Mouse (Mus musculus) embryonic facial prominence, embryonic 11.5 days (tissue): ENCODE data around the gene Ppm1l. TPM values are rescaled to one million over a fixed set of nuclear protein-coding genes. Genes with fewer than 3 reads are reported as not detected.

Experiments
- ATAC-seq: fragments of 200-750 bp; cut with Nextera tagmentation; replicated peaks from 2 replicates; pipeline ENCODE4 v1.8.0; 2017; ENCODE audit warnings: low read depth; ENCODE audit not compliant: insufficient number of reproducible peaks, low FRiP score, low TSS enrichment
- DNase-seq: peaks from one replicate; pipeline ENCODE4 v3.0.0-alpha.2; 2015; ENCODE audit warnings: low spot score
- H3K27ac ChIP-seq: fragments of 300-500 bp; sonication (generic); replicated peaks from 2 replicates; pipeline ENCODE4 v1.5.1; 2014; ENCODE audit warnings: mild to moderate bottlenecking, low read depth, low read length, control low read depth
- H3K27me3 ChIP-seq: fragments of 300-500 bp; sonication (generic); 2 replicates; pipeline ENCODE4 v1.6.1; 2014; ENCODE audit warnings: mild to moderate bottlenecking, low read length, moderate library complexity, mixed read lengths; ENCODE audit not compliant: control insufficient read depth, insufficient read depth
- H3K36me3 ChIP-seq: fragments of 300-500 bp; sonication (generic); replicated peaks from 2 replicates; pipeline ENCODE4 v1.6.1; 2014; ENCODE audit warnings: low read depth, mild to moderate bottlenecking, low read length, moderate library complexity, mixed read lengths; ENCODE audit not compliant: control insufficient read depth, insufficient read depth
- H3K4me1 ChIP-seq: fragments of 300-500 bp; sonication (generic); 2 replicates; pipeline ENCODE4 v1.6.1; 2014; ENCODE audit warnings: low read length, mixed read lengths; ENCODE audit not compliant: control insufficient read depth, insufficient read depth
- H3K4me2 ChIP-seq: fragments of 300-500 bp; sonication (generic); 2 replicates; pipeline ENCODE4 v1.6.1; 2014; ENCODE audit warnings: low read depth, mild to moderate bottlenecking, control low read depth, low read length, moderate library complexity
- H3K4me3 ChIP-seq: fragments of 300-500 bp; sonication (generic); 2 replicates; pipeline ENCODE4 v1.5.1; 2014; ENCODE audit warnings: low read depth, low read length, control low read depth
- H3K9ac ChIP-seq: fragments of 300-500 bp; sonication (generic); replicated peaks from 2 replicates; pipeline ENCODE4 v1.6.1; 2014; ENCODE audit warnings: mild to moderate bottlenecking, control low read depth, low read length
- H3K9me3 ChIP-seq: fragments of 300-500 bp; sonication (generic); replicated peaks from 2 replicates; pipeline ENCODE4 v1.6.1; 2016; ENCODE audit warnings: mild to moderate bottlenecking, low read length, inconsistent platforms, mixed read lengths; ENCODE audit not compliant: control insufficient read depth
- WGBS: fragments of 180-500 bp; shearing (Covaris S2); extraction: QIAGEN DNeasy Blood & Tissue Kit; methylation state at CpG from one replicate; pipeline ENCODE4 v1.1.7; 2014; 5-methylcytosine and 5-hydroxymethylcytosine counted together
- polyA plus RNA-seq: library from polyadenylated mRNA; unstranded; fragments of >200 nt; fragmentation: Nextera tagmentation; extraction: Ambion mirVana; gene quantifications from 2 replicates; pipeline ENCODE4 v1.2.1, GENCODE M21; 2014

Gene Ppm1l
- polyA plus RNA-seq, 1 experiment from 2014 or later = 9.3 TPM

DNA sequence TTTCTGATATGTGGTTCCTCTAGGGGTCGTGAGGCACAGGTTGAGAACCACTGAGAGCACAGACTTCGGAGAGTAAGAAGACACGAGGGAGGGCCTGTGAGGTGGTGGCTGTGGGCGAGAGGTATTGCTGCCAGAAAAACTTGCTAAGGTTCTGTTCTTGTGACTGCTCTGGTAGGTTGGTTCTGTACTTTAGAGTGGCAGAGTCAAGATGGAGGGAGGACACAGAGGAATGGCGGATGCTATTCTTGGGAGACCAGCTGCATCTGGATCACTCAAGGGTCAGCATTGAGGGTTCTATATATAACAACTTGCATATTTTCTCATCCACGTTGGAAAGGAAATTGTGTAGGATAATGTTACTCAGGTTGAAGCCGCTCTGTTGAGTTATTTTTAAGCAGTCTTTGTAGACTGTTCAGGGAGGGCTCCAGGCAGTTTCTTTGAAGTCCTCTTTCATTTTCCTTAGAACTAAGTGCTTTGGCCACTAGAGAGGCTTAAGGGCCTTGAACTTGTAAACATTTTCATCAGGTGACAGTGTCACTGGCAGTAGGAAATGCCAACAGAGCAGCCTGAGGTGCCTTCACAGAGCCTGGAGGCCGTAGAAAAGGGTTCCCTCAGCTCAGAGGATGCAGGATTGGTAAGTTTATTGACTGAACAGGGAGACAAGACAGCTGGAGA is 25.7 kb downstream of the Ppm1l start:
- DNase-seq (no peak), ATAC-seq (no peak)
- H3K4me2 ChIP-seq = no peak overlapping the region
- no peak overlapping the region for H3K9ac ChIP-seq
- no peak overlapping the region for H3K27ac ChIP-seq
- H3K36me3 ChIP-seq = no peaks in the 10 kb centered on the region
- no peaks in the 10 kb centered on the region for H3K27me3 ChIP-seq
- WGBS = 69% methylated on average over 8 of the region's 8 CpGs
- no peaks in the 10 kb centered on the region for H3K9me3 ChIP-seq
- no peak overlapping the region for H3K4me3 ChIP-seq
- H3K4me1 ChIP-seq = no peaks in the 10 kb centered on the region

DNA sequence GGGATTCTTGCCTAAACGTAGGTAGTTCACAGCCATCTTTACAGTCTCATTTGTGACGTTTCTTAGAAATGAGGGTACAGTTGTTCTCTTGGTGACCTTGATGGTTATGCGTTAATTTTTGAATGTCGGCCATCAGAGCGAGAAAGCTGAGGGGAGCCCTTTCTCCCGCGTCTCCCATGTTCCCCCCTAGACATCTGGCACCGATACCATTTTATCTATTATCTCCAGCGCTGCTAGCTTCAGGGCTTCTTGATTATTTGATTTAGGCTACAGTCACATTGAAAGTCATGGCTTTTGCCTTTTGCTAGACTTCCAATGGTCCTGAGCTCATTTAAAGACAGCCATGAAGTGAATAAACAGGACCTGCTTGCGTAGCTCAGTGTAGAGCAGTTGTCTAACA is 26.5 kb downstream of the Ppm1l start:
- Histone ChIP-seq H3K36me3 (no peaks in the 10 kb centered on the region), H3K4me3 (no peak overlapping the region), H3K27ac (no peak overlapping the region), H3K9me3 (no peaks in the 10 kb centered on the region), H3K4me1 (no peaks in the 10 kb centered on the region), H3K27me3 (no peaks in the 10 kb centered on the region), H3K4me2 (no peak overlapping the region), H3K9ac (no peak overlapping the region)
- DNase-seq (no peak), ATAC-seq (no peak)
- 84% methylated on average over 10 of the region's 10 CpGs for WGBS

DNA sequence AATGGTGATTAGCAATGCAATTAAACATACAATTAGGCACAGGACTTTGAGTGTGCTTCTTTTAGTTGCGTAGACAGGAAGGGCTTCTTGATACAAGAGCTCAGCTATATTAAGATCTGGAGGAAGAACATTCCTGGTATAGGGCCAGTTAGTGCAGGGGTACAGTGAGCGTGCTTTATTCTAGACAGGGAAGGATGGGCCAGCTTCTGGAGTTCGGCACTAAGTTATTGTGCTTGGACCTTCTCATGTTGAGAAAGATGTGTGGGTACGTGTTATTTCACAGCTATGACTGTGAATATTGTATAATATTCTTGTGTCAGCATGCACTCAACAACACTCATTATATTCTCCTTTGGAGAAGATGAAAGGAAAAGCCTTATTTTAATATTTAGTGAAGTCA is 29.9 kb downstream of the Ppm1l start:
- no peaks in the 10 kb centered on the region for H3K27me3 ChIP-seq
- no peaks in the 10 kb centered on the region for H3K36me3 ChIP-seq
- no peak for DNase-seq
- no peak overlapping the region for H3K4me2 ChIP-seq
- no peak overlapping the region for H3K4me3 ChIP-seq
- no peak overlapping the region for H3K9ac ChIP-seq
- 89% methylated on average over 4 of the region's 4 CpGs for WGBS
- H3K9me3 ChIP-seq = no peaks in the 10 kb centered on the region
- no peaks in the 10 kb centered on the region for H3K4me1 ChIP-seq
- no peak overlapping the region for H3K27ac ChIP-seq
- no peak for ATAC-seq

DNA sequence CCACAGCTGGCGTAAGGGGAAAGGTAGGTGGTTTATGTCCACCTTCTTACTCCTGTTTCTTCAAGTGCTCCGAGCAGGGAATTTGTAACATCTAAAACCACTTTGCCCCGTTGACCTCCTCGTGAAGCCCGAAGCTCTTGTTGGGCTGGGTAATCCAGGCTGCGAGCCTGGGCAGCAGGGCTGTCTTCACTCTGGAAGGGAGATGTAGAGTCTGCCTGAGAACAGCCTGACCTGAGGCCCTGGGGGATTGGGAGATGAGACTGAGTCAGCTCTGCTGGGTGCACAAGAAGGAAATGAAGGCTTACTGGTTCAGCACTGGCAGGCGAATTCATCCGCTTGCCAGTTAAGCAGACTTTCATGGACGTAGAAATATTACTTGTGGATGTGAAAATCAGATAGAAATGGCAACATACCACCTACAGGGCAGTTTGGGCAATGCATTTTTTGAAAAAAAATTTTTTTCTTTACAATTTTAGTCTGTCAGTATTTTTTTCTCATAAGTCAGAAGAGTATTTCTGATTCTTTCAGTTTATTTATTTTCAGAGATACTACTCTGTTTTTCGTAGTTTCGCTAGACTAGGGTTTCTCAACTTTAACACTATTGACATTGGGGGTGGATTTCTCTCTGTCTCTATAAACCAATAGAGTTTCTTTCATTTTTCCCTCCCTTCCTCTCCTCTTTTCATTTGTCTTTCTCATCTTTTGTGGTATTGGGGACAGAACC is 31.7 kb downstream of the Ppm1l start:
- WGBS = 84% methylated on average over 11 of the region's 11 CpGs
- no peak for DNase-seq
- H3K9me3 ChIP-seq = no peaks in the 10 kb centered on the region

DNA sequence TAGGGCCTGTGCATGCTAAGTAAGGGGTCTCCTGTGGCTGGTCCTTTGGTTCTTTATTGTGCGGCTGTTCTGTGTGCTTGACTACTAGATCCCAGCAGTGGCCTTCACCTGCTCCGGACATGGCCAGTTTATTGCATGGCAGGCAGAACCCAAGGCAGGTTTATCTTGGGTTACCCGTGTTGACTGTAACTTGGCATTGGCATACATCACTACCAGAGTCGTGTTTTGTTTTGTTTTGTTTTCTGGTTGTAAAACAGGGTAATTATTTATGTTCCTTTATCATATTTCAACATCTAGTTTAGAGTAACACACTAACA is 32.2 kb downstream of the Ppm1l start:
- H3K27me3 ChIP-seq = no peaks in the 10 kb centered on the region
- no peaks in the 10 kb centered on the region for H3K9me3 ChIP-seq
- no peak for DNase-seq
- WGBS = 87% methylated on average over 4 of the region's 4 CpGs
- no peaks in the 10 kb centered on the region for H3K4me1 ChIP-seq
- no peak overlapping the region for H3K4me2 ChIP-seq
- no peaks in the 10 kb centered on the region for H3K36me3 ChIP-seq
- no peak overlapping the region for H3K27ac ChIP-seq
- no peak overlapping the region for H3K9ac ChIP-seq
- H3K4me3 ChIP-seq = no peak overlapping the region
- ATAC-seq = no peak

More for the DNA sequence above, 31.7 kb downstream of the Ppm1l start:
- Histone ChIP-seq H3K27ac (no peak overlapping the region), H3K9ac (no peak overlapping the region), H3K4me1 (no peaks in the 10 kb centered on the region), H3K4me3 (no peak overlapping the region), H3K36me3 (no peaks in the 10 kb centered on the region), H3K27me3 (no peaks in the 10 kb centered on the region), H3K4me2 (no peak overlapping the region)
- no peak for ATAC-seq

DNA sequence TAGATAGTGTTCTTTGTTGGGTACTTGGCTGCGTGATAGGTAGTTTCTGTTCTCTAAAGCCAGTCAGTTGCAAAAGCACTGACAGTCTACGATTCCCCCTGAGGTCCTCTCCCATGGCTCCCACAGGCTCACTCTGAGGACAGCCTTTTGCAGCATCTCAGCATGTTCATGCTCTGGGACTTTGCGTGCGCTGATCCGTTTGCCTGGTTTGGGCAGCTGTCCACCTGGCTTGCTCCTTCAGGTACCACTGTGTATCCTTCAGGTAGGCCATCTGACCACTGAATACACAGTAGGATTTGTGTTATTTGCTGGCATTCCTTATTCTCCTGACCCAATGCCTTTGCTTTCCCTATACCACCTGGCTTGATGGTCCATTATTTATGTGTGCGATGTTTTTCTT is 33.3 kb downstream of the Ppm1l start:
- no peak overlapping the region for H3K9ac ChIP-seq
- no peaks in the 10 kb centered on the region for H3K36me3 ChIP-seq
- WGBS = 96% methylated on average over 6 of the region's 6 CpGs
- no peak overlapping the region for H3K4me3 ChIP-seq
- no peaks in the 10 kb centered on the region for H3K9me3 ChIP-seq
- H3K27ac ChIP-seq = no peak overlapping the region
- no peaks in the 10 kb centered on the region for H3K27me3 ChIP-seq
- no peaks in the 10 kb centered on the region for H3K4me1 ChIP-seq
- ATAC-seq (no peak), DNase-seq (no peak)
- no peak overlapping the region for H3K4me2 ChIP-seq

DNA sequence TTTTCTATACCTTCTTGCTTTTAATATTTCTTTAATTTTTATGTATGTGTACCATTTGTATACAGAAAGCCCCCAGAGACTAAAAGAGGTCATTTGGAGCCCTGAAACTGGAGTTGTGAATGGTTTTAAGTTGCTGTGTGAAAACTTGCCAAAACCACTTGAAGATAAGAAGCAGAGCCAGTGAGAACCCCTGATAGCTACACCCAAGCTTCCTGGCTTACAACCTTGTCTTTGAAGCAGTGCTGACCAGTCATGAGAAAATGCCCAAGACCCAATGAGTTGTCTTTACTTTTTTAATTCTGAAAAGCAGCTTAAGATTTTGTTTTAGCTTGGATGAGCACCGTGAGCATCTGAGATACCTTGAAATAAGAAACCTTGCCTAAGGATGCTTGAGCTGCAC is 35.5 kb downstream of the Ppm1l start:
- ATAC-seq = no peak
- Histone ChIP-seq H3K4me3 (no peak overlapping the region), H3K4me2 (no peak overlapping the region), H3K36me3 (no peaks in the 10 kb centered on the region), H3K9ac (no peak overlapping the region), H3K27ac (no peak overlapping the region), H3K4me1 (no peaks in the 10 kb centered on the region), H3K9me3 (no peaks in the 10 kb centered on the region), H3K27me3 (no peaks in the 10 kb centered on the region)
- DNase-seq = no peak
- WGBS = 69% methylated on average over 1 of the region's 1 CpGs

DNA sequence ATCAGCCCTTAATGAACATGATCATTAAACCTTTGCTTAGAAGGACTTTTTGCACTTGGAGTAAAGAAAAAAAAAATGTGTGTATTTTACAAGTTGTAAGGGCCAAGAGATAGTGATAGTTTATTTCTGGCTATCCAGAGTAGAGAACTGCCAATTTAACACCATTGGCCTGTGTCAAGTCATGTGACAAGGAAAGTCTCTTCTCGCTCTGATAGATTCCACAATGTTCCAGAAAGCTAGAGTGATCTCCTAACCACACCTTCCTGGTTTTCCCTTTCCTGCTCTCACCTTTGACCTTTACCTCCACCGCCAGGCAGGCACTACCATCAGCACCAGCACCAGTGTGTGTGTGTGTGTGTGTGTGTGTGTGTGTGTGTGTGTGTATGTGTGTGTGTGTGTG is 38.0 kb downstream of the Ppm1l start:
- no peak for ATAC-seq
- Histone ChIP-seq H3K9me3 (no peaks in the 10 kb centered on the region), H3K27me3 (no peaks in the 10 kb centered on the region), H3K4me2 (no peak overlapping the region), H3K27ac (no peak overlapping the region), H3K4me1 (no peaks in the 10 kb centered on the region), H3K9ac (no peak overlapping the region), H3K36me3 (no peaks in the 10 kb centered on the region), H3K4me3 (no peak overlapping the region)
- 77% methylated on average over 2 of the region's 2 CpGs for WGBS
- DNase-seq = no peak
